Mouse (Mus musculus): ENCODE results near the gene Olfr450.

The Olfr450 gene

DNA sequence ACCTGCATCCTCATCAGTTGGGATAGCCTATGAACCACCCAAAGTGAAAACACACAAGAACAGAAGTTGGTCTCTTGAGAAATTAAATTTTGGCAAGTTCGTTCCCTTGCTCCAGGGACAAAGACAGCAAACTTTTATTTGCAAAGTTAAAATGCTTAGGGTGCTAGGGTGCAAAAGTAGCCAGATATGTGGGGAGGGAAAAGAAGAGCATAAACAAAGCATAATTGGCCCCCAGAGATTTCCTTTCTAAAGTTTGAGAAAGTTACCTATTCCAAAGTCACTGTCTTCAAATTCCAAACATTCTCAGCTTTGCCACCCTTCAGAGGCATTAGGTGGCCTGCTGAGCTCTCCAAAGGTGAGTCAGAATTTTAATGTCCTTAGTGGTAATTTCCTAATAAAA lies at the start of gene Olfr450:
TSS of gene Olfr450 (plus strand) at position 301 of the 400 bp plus-strand sequence.
- DNase-seq, result no peak

DNA sequence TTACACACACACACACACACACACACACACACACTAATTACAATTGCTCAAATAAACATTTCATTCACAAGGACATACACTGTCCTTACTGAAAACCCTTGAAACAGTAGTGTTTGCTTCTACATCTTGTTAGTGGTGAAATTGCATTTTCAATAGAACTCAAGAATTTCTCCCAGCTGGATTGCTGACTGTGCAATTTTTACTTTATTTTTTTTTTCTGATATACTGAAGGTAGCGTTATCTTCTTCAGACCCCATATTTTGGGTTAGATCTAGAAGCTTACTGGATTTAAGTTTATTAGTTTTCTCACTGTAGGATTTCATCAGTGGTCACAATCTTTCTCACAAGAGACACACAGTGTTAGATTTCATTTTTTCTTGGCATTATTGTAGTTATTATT lies 34.7 kb upstream of the Olfr450 start:
- no peak for DNase-seq

DNA sequence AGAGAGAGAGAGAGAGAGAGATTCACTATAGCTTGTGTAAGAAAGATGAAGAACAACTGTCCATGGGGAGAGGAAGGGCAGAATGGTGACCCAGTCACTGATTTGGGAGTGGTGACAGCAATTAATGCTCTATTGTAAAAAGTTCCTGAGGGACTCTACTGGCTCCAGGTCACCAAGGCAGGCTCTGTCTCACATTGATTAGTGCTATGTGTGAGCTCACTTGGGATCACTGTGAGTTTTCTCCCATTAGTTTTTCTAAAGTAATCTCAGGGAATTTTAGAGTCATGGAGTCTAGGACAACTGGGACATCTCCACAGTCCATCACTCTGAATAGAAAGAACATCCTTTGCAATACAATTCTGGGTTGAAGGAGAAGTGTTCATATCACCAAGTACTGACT lies 26.9 kb upstream of the Olfr450 start, which contains the start of gene Olfr452:
TSS of gene Olfr452 (plus strand) at position 301 of the 400 bp plus-strand sequence.
- no peak for DNase-seq

DNA sequence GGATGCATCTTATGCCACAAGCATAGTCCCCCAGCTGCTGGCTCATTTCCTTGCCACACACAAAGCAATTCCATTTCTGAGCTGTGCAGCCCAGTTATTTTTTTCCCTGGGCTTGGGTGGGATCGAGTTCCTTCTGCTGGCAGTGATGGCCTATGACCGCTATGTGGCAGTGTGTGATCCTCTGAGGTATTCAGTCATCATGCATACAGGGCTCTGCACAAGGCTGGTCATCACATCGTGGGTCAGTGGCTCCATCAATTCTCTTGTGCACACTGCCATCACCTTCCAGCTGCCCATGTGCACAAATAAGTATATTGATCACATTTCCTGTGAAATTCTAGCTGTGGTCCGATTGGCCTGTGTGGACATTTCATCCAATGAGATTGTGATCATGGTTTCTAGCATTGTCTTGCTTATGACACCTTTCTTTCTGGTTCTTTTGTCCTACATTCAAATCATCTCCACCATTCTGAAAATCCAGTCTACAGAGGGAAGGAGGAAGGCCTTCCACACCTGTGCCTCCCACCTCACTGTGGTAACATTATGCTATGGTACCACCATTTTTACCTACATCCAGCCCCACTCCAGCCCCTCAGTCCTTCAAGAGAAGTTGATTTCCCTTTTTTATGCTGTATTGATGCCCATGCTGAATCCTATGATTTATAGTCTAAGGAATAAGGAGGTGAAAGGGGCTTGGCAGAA lies 21.3 kb upstream of the Olfr450 start:
- no peak for DNase-seq

DNA sequence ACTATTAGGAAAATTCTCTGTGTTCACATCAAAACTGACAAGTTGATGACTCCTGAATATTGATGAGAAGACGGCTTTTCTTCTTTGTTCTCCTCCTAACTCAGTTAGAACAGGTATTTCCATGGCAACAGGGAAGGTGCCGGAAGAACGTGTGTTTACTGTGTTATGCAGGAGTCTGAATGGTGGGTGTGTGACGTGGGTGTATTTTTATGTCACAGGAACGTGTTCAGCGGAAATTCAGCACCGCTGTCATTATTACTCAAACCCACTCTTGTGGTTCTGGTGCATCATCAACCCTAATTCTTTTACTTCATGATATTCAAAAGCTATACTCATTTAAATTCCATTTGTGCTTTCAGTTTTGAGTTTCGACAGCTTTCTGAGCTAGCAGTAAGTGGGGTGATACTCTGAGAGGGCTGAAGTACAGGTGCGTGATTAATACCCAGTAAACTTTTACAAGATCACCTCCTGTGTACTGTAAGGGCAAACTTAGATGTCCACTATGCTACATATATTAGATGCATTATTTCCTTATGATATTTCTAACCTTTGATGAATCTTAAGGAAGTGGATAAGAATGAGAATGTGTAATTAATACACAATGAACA lies 20.7 kb upstream of the Olfr450 start:
- DNase-seq, result no peak

DNA sequence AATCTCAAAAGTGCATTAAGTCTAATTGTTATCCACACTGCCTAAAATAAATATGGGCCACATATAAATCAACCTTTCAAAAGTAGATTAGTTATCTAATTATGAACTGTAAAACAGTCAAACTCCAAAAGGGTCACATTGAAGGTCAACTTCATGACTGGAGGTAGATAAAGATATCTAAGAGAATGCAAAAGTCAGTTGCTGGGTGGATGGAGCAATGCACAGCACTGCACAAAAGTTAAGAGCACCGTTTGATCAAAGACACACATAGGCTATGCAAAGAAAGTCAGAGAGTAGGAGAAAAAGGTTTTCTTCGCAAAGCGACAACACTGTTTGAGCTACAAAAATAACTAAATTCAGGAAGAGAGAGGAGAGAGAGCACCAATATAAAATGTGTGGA lies 16.8 kb upstream of the Olfr450 start:
- DNase-seq, result no peak

DNA sequence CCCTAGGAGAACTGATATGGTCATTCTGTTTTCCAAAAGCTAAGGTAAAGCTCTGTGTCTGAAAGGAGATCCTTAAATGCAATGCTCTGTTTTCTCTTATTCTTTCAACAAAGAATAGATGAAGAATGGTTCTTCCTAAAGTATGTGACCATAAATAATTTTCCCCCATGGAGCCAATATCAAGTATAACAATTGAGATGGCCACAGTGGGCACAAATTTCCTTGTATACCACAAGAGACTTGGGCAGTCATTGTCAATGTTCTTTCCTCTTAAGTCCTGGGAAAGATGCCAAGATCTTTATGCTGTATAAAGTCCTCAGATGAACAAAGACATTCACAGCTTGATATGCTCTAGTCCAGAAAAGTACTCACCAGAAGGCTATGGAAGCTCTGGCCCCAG lies 22.3 kb downstream of the Olfr450 start, which contains the start of gene Olfr449:
TSS of gene Olfr449 (plus strand) at position 301 of the 400 bp plus-strand sequence.
- DNase-seq, result no peak

DNA sequence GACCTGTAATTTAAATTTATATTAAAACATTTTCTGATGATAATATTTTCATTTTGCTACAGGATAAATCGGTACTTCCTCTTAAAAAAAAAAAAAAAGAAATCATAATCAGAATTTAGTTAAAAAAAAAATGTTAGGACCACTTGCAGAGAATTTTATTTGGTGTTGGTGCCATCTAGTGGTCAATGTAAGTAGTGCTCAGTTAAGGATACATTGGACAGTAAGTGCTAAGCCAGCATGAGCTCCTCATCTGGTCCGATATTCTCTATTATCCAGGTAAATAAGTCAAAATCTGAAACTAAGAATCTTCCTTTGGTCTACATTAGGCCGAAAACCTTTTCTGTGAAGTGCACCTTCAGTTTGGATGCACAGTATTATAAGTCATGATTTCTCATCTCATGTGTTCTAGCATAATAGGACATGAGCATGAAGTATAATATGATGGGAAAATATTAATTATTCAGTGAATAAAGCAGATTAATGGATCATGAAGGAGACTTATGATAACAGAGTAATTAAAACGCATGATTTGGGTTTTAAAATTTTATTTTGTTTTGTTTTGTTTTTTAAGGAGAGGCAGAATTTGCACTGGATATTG lies 48.6 kb downstream of the Olfr450 start:
- peak in 1 of 2 experiments; percentile 53 for DNase-seq

Measured in kidney, postnatal 25 days (tissue).